Mouse (Mus musculus): ENCODE measurements around the gene Mpp6.

The Mpp6 gene

GRCm38 (mm10) chr6:50109757-50110378, at the start of gene Mpp6:
TSS of gene Mpp6 (plus strand) at chr6:50110241.
- peak; percentile 65 to 86 for DNase-seq (ENCODE audit: low spot score in 2 of 2)

- DNase-seq (ENCODE audit: low spot score in 2 of 2) = no peak
These were observed 43.9 kb upstream of the Mpp6 start for GRCm38 (mm10) chr6:50066172-50066571.

GRCm38 (mm10) chr6:50068490-50068889, 41.6 kb upstream of the Mpp6 start:
- DNase-seq (ENCODE audit: low spot score in 2 of 2) = no peak

- DNase-seq (ENCODE audit: low spot score in 2 of 2) = no peak
These were observed 34.8 kb upstream of the Mpp6 start for GRCm38 (mm10) chr6:50075248-50075647.

- no peak for DNase-seq (ENCODE audit: low spot score in 2 of 2)
These were observed 33.6 kb upstream of the Mpp6 start for GRCm38 (mm10) chr6:50076473-50076872.

GRCm38 (mm10) chr6:50080431-50080830, 29.6 kb upstream of the Mpp6 start:
- DNase-seq (ENCODE audit: low spot score in 2 of 2) = no peak

- no peak for DNase-seq (ENCODE audit: low spot score in 2 of 2)
These were observed 24.8 kb upstream of the Mpp6 start for GRCm38 (mm10) chr6:50085206-50085605.

GRCm38 (mm10) chr6:50089333-50089732, 20.7 kb upstream of the Mpp6 start:
- DNase-seq (ENCODE audit: low spot score in 2 of 2) = no peak

- DNase-seq (ENCODE audit: low spot score in 2 of 2) = no peak
These were observed 19.8 kb upstream of the Mpp6 start for GRCm38 (mm10) chr6:50090221-50090620.

GRCm38 (mm10) chr6:50091462-50092154, 18.4 kb upstream of the Mpp6 start:
- DNase-seq (ENCODE audit: low spot score in 2 of 2) = no peak

GRCm38 (mm10) chr6:50109201-50109756, 762 bp upstream of the Mpp6 start:
- DNase-seq (ENCODE audit: low spot score in 2 of 2) = peak in 1 of 2 experiments; percentile 4

GRCm38 (mm10) chr6:50110379-50110941, 419 bp downstream of the Mpp6 start:
- peak in 1 of 2 experiments; percentile 26 for DNase-seq (ENCODE audit: low spot score in 2 of 2)

- no peak for DNase-seq (ENCODE audit: low spot score in 2 of 2)
These were observed 1.1 kb downstream of the Mpp6 start for GRCm38 (mm10) chr6:50111111-50111655.

GRCm38 (mm10) chr6:50112775-50113174, 2.7 kb downstream of the Mpp6 start:
- peak; percentile 93 to 97 for DNase-seq (ENCODE audit: low spot score in 2 of 2)

GRCm38 (mm10) chr6:50114280-50114679, 4.2 kb downstream of the Mpp6 start:
- DNase-seq (ENCODE audit: low spot score in 2 of 2) = no peak

- DNase-seq (ENCODE audit: low spot score in 2 of 2) = no peak
These were observed 10.9 kb downstream of the Mpp6 start for GRCm38 (mm10) chr6:50120931-50121330.

GRCm38 (mm10) chr6:50122835-50123234, 12.8 kb downstream of the Mpp6 start:
- no peak for DNase-seq (ENCODE audit: low spot score in 2 of 2)

- DNase-seq (ENCODE audit: low spot score in 2 of 2) = no peak
These were observed 14.2 kb downstream of the Mpp6 start for GRCm38 (mm10) chr6:50124197-50124596.

GRCm38 (mm10) chr6:50126331-50126730, 16.3 kb downstream of the Mpp6 start:
- DNase-seq (ENCODE audit: low spot score in 2 of 2) = no peak

- no peak for DNase-seq (ENCODE audit: low spot score in 2 of 2)
These were observed 17.5 kb downstream of the Mpp6 start for GRCm38 (mm10) chr6:50127536-50127935.

GRCm38 (mm10) chr6:50137651-50138050, 27.6 kb downstream of the Mpp6 start:
- DNase-seq (ENCODE audit: low spot score in 2 of 2) = no peak

GRCm38 (mm10) chr6:50139526-50139925, 29.5 kb downstream of the Mpp6 start:
- no peak for DNase-seq (ENCODE audit: low spot score in 2 of 2)

Measured in cerebellum, postnatal 4 days (tissue).